Mouse (Mus musculus) left cerebral cortex, adult 11 months (tissue): ENCODE results near the gene Cdr2.
"Not testable (repeated sequence)": the region's sequence is repeated elsewhere in the genome, so short reads cannot be mapped to it uniquely, and the experiment has no call there.

Experiments used
- DNase-seq: peaks from one replicate; pipeline ENCODE4 v3.0.0; 2022; ENCODE audit warnings: low spot score

The Cdr2 gene

DNA sequence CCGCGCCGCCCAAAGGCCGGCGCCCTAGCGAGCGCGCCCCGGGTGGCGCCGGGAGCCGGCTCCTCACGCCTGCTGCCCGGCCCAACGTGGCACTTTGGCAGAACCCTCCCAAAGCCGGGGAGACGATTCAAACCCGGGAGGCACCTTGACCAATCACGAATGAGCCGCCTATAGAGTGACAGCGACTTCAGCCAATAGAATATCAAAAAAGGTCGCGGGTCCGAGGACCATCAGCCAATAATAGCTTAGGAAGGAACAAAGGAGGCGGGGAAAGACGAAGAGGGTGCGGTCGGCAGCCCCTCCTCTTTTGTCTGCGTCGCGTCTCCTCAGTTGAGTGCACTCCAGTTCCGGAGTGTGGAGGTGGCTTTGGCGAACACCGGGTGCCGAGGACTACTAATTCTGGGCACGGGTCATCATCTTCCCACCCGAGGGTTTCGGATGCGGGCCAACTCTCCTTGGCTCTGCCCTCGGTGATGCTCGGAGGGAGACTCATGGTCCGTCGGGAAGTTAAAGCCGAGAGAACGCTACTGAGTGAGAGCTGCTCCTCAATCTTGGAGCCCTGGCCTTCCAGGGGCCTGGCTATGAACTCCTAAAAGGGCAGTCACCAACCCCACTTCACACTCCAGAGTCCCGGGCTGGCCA, at the start of gene Cdr2, which contains the start of gene Mfsd13b:
TSS of gene Cdr2 (minus strand) at position 113 of the 642 bp plus-strand sequence.
TSS of gene Mfsd13b (plus strand) at position 310 of the 642 bp plus-strand sequence.
- peak; percentile 94 for DNase-seq

DNA sequence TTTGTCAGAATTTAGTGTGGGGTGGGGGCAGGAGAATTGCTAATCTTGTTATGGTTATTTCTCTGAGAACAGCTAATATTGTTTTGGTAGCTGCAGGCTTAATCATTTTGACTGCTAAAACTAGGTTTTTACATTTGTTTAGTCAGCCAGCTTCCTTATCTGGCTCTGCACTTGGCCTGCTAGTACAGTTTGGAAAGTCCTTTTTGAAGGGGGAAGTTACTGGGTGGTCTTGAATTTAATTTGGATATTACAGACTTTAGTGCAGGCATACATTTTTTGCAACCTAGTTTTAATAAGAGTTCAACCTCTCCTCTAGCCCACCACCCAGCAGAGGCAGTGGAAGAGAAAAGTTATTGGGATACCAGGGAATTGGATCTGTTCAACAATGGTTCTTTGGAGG, 47.8 kb upstream of the Cdr2 start:
- not testable (repeated sequence) for DNase-seq

DNA sequence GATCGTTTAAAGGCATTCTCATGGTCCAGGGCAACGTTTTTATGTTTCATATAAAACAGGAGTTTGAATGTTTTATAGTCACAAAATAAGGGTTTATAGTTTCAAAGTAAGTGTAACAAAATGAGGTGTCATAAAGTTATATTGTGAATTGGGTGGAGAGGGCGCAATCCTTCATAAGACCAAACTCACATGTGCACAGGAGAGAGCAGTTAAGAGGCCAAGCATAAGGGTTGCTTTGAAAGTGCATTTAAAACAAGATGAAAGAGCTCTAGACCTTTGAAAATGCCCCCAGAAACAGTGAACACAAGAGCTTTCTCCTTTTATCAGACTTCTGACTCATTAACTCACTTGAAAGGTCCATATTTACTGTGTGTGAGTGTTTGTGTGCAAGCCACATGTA, 44.2 kb upstream of the Cdr2 start:
- DNase-seq = no peak

DNA sequence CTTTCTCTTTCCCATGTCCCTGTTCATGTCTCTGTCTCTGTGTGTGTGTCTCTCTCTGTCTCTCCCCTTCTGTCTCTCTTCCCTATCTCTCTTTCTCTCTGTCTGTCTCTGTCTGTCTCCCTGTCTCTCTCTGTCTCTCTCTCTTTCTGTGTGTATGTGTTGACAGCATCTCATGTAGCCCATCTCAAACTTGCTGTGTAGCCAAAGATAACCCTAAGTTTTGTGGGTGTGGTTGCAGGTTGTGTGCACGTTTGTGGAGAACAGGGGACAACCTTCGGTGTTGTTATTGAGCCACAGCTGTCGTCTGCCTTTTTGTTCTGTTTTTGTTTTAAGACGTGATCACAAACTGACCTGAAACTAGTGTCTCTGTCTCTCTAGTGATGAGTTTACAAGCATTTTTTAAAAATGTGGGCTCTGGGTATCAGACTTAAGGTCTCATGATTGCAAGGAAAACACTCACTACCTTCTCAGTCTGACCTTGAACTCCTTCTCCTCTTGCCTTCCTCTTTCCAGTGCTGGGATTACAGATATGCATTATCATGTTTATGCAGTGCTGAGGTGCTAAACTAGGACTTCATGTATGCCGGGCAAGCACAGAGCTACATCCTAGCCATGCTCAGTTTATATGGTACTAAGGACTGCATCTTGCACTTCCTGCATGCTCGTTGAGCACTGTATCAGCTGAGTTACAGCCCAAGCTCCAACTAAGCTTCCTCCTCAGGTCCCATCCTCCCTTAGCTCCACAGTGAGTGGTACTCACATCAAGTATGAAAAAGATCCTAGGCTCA, 43.3 kb upstream of the Cdr2 start:
- DNase-seq = no peak

DNA sequence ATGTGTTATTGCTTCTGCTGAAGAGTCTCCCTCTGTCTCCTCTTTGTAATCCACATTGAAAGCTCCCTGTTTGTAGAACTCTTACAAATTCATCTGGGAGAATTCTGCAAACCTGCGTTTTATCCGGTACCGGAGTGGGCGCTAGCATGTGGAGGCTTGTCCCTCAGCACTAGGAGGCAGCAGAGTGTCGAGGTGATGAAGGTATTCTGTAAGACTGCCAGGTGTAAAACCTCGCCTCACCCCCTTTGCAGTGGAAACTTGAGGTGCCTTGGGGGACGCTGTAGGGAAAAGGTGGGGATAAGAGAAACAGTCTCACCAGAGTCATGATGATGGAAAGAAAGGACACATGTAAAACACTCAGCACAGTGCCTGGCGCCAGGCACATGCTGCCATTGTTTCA, 38.2 kb upstream of the Cdr2 start:
- DNase-seq = no peak

DNA sequence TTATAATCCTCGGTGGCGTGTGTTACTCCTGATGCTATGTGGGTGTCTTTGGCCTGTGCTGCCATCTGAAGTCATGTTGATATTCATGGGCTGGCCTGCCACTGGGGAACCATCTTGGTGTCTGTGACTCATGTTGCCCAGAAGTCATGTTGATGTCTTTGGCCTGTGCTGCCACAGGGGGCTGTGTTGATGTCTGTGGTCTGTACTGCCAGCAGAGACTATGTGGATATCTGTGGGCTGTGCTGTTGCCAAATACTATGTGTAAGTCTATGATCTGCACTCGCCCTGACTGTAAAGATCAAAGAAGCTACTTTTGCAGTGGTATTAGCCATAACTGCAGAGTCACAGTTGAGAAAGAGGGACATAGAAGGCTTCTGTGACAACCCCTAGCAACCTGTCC, 36.7 kb upstream of the Cdr2 start:
- no peak for DNase-seq

DNA sequence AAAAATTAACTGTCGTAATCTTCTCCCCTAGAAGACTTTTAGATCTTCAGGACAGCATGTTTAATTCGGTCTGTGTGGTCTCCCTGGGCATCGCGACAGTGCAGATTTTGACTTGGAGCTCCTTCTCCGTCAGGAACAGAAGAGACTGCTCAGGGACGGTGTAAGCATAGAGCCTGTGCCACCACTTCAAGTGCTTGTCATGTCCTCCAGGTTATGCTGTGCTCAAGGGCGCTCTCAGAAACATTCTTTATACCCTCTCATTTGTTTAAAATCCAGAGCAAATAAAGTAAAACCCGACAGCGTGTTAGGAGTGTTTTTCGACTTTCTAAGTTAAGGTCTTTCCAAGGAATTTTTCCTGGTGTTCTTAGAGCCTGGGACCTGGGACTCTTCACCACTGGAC, 32.4 kb upstream of the Cdr2 start:
- DNase-seq = no peak

DNA sequence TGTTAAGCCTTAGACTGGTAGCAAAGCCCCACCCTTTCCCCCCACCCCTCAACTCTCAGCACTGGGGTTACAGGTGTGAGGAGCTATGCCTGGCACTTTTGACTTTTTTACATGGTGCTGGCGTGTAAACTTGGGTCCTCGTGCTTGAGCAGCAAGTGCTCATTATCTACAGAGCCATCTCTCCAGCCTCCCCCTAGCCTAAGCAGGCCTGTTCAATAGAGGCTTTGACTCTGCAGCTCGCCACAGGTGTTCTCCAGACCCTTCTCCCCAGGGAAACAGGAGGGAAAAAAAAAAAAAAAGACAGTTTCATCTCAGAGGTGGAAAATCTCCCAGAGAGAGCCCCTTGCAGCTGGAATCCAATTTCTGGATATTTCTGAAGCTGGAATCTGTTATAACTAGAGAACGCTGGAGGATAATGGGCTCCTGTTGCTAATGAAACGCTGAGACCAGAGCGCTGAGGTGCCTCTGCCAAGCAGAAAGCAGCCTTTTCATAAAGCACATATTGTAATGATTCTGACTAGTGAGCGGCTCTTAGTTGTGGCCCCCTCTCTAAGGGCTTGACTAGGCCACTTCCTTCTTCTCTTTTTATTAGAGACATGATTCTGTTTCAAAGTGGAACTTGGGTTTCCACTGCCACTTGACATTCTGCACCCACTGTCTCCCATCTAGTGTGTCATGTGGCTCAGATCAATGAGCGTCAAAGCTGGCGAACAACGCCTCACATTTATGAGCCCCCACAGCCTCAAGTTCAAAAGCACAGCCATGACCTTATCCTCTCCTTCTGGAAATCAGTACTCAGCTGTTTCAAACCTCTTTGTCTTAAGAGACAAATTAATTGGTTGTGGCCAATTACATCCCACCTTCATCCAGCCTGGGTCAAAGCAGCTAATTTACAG, 29.9 kb upstream of the Cdr2 start:
- DNase-seq = no peak

DNA sequence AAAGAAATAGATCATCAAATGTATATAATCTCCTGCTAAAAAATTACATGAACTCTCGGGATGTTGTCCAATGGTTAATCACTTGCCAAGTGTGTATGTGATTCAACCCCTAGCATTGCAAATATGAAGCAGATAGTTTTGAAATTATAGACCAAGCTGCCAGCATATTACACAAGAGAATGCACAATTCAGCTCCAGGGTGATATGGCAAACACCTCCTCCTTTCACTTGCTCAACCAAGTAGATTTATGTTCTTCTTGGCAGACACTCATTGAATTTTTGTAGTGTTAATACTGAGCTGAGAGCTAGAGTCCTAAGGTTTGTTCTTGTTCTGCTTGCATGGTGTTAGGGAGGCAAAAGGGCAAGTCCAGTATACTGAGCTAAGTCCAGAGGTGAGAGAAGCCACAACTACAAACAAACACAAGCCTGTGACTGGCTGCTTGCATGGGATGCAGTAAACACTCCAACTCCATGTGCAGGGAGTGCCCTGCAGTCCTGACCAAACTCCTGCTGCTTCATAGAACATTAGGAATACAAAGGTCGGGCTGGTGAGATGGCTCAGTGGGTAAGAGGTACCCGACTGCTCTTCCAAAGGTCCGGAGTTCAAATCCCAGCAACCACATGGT, 21.8 kb upstream of the Cdr2 start:
- DNase-seq = no peak

DNA sequence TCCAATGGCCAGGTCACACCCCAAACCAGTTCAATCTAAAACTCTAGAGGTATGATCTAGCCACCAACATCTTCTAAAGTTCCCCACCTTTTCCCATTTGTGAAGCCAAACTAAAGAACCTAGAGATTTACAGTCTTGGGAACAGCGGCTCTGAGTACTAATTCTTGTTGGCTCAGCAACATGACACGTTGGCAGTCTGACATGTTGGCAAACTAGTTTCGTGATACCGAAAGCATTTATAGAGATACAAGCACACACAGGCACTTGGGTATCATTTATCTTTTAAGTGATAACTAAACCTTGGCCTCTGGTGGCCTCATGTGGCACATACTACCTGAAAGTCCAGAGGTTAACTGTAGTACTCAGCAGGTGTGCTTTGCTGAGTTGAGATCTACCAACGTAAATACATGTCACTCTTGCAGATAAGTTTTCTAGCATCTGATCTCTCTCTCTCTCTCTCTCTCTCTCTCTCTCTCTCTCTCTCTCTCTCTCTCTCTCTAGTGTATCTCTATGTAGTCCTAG, 20.4 kb upstream of the Cdr2 start:
- DNase-seq = no peak

DNA sequence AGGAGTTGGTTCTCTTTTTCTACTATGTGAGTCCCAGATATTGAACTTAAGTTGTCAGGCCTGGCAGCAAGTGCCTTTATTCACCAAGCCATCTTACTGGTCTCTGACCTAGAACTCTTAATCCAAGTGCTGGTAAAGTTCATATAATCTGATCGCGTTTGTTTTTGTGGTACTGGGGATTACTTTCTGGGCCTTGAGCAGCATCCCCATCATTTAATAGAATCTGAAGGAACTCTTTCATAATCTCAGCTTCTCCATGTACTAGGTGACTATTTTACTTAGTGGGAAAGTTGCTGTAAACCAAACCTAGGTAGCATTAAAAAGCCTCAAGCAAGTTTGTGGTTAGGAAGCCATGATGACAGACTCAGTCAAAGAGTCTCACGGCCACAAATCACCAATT, 19.8 kb upstream of the Cdr2 start:
- no peak for DNase-seq

DNA sequence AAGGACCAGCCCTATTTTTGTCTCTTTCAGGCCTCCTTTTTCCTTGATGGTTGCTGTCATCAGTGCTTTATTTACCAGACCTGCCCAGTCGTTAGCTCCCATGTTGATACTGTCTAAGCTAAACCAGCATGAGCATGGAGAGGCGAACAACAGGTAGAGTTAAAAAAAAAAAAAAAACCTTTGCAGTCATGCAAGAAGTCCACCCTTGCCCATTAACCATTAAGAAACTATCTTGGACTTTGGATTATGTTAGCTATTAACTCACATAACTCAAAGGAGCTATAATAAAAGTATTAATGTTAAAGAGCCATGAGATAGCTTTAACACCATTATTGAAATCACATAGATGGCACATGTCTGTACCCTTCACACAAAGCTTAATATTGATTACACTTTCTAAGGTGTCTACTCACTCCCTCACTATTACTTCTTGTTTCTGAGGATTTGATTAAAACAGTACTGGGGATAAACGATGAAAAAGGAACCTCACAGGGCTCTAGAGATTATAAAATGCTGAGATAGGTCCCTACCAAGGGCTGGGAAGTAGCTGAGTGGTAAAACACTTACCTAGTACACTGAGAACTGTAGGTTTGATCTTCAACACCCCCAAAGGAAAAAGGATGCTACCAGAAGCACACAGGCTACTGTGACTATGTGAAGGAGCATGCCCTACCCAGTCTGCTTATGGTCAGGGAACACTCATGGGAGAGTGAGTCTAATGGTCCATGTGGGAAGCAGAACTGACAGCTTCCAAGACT, 18.1 kb upstream of the Cdr2 start:
- DNase-seq = no peak

DNA sequence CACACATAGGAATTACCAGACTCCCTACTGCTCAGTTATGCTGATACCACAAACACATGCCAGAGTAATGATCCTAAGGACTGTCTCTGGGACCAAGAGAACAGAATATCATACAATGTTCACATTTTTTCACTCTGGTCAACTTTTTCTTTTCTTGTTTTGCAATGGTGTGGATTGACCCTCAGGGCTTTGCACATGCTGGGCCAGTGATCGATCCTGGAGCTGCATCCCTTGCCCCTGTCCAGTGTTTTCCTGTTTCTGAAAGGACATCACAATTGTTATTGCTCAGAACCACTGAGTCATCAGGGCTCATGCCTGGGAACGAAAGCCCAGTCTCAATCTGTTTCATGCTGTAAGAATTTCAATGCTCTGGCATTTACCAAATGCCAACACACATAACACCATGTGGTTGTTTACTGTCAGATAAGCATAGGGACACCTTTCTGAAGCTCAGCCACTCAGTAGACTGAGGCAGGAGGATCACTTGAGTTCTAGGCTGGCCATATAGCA, 17.0 kb upstream of the Cdr2 start:
- no peak for DNase-seq

DNA sequence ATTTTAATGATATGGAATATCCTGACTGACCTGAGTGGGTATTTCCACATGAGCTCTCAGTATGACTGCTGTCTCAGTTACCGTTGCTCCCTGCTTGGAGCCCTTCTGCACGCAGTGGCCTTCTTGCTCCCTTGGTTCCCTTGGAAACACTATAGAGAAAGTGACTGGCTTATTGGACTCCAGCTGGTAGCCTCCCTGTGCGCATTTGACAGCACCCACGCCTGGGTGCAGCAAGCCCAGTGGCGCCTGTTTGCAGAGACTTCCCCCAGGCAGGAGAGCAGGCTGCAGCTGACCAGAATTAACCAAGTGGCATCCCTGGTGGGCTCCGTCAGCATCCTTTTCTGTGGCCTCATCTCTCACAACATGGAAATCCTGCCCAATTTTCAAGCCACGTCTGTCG, 9.1 kb upstream of the Cdr2 start:
- no peak for DNase-seq

DNA sequence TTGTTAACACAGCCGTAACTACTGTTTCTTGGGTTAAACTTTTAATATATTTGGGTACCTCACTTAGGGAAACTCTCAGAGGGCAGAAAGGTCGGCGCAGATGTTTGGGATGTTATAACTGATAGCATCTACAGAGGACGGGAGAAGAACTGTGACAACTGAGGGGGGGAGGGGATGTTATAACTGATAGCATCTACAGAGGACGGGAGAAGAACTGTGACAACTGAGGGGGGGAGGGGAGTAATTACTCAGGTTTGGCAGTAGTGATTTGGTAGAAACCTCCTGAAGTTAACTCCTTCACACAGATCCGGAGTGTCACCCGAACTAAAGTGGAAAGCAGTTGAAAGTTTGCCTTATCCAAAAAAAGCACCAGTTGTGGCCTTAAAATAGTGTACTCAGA, 856 bp upstream of the Cdr2 start:
- no peak for DNase-seq

DNA sequence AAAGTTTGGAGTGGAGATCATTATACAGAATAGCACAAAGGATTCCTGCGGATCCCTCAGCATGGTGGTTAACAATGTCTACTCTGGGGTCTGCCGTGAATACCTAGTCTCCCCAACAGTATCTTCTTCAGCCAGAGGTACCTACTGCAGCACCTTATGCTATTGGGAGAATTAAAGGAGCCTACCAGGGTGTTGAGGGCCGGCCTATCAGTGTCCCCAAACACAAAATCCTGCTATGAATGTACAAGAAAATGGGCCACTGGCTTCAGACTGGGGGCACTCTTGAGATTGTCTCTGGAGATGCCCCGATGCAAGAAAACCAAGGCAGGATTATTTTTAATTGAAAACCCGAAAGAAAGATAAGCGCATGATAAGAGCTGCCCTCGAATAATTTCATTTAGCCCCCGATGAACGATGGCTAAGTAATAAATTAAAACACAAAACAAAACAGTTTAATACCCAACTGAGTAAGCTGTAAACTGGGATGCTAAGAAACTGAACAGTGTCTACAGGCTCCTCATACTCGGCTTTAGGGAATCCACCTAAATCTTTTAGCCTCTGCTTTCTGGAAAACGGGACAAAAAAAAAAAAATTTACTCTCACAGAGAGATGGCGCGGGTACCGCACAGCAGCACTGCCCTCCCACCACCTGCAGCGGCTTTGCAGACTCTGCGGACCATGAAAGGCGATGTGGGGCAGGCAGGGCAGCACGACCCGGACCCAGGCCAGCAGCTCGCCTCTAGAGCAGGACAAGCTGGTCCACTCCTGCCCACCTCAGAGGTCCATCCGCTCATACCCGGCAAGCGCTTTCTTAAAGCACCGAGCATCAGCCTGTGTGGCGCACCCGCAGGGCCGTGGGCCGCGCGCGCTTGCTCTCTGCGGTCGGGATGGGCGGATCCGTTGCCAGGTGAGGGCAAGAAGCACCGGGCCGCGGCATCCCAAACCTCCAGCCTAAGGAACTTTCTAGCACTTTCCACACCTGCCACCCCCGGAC, 884 bp downstream of the Cdr2 start:
- DNase-seq = peak; percentile 15

DNA sequence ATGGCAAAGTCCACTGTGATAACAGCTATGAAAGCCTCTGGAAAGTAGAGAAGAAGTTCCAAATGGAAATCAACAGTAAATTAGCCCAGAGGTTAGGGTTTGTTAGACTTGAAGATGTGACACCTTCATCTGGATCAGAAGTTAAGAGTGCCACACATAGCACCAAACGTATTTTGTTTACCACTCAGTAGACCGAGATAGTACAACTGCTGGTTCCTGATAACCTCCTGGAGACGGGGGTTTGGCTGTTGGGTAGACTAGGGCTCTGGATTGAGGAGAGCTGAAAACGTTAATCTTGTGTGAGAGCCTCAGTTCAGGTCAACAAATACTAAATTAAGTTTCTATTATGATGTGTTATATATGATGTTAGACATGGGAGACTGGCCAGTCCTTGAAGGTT, 2.1 kb downstream of the Cdr2 start:
- DNase-seq = no peak

DNA sequence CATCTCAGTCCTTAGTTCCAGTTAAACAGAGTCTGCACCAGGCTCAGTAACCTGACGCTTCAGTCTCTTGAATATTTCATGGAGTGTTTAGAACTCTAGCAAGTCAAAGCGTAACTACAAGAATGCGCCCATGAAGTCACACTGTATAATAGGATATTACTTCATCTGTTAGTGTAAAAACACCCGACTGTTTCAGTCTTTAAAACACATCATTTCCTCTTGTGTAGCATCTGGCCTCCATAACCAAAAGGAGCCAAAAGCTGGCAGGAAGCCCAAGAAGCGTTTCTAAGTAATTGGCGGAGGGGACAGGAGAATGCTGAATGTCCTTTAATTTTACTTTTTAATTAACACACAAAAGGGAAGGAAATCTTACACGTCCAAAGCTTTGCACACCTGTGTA, 5.0 kb downstream of the Cdr2 start:
- no peak for DNase-seq

DNA sequence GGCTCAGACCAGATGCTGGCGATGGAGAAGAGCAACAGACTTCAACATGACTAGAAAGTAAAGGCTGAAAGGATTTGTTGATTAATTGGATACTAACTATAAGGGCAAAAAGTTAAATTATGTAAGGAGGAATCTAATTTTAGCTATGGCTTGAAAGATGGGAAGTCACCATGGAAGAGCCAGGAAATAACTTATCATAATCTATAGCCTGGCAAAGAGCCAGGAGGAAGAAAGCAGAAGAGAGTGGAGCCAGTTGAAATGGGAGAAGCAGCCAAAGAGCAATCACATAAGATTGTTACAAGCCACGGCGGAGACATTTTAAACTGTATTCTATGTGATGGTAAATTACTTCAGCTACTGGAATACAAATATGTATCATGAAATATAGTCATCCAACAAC, 8.1 kb downstream of the Cdr2 start:
- no peak for DNase-seq

DNA sequence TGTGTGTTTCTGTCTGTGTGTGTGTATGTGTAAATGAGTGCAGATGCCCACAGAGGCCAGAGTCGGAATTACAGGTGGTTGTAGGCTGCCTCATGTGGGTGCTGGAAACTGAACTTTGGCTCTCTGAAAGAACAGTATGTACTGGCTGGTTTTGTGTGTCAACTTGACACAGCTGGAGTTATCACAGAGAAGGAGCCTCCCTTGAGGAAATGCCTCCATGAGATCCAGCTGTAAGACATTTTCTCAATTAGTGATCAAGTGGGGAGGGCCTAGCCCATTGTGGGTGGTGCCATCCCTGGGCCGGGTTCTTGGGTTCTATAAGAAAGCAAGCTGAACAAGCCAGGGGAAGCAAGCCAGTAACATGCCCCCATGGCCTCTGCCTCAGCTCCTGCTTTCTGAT, 9.6 kb downstream of the Cdr2 start:
- not testable (repeated sequence) for DNase-seq
